Mouse (Mus musculus) embryo, embryonic 11 days (tissue): ENCODE results near the gene Atp9a.

Source experiments
- DNase-seq: peaks from one replicate; pipeline ENCODE4 v3.0.0-alpha.2; 2015

The Atp9a gene

GRCm38 (mm10) chr2:168737878-168738277, 4.3 kb downstream of the Atp9a start:
- DNase-seq, result no peak

- no peak for DNase-seq
Measured at GRCm38 (mm10) chr2:168734023-168734422, 8.2 kb downstream of the Atp9a start.

- no peak for DNase-seq
Measured at GRCm38 (mm10) chr2:168731258-168731657, 11.0 kb downstream of the Atp9a start.

GRCm38 (mm10) chr2:168729736-168730135, 12.5 kb downstream of the Atp9a start:
- DNase-seq, result no peak

GRCm38 (mm10) chr2:168728045-168728444, 14.2 kb downstream of the Atp9a start:
- DNase-seq, result no peak

- peak; percentile 88 for DNase-seq
Measured at GRCm38 (mm10) chr2:168726007-168726406, 16.2 kb downstream of the Atp9a start.

- DNase-seq, result no peak
Measured at GRCm38 (mm10) chr2:168721313-168721712, 20.9 kb downstream of the Atp9a start.

GRCm38 (mm10) chr2:168719742-168720141, 22.5 kb downstream of the Atp9a start:
- no peak for DNase-seq

- DNase-seq, result no peak
Measured at GRCm38 (mm10) chr2:168718735-168719134, 23.5 kb downstream of the Atp9a start.

GRCm38 (mm10) chr2:168718267-168718666, 23.9 kb downstream of the Atp9a start:
- DNase-seq, result no peak

GRCm38 (mm10) chr2:168712199-168713176, 29.7 kb downstream of the Atp9a start:
- DNase-seq, result no peak

- no peak for DNase-seq
Measured at GRCm38 (mm10) chr2:168710979-168711378, 31.2 kb downstream of the Atp9a start.

- no peak for DNase-seq
Measured at GRCm38 (mm10) chr2:168707766-168708165, 34.4 kb downstream of the Atp9a start.

GRCm38 (mm10) chr2:168702266-168702665, 39.9 kb downstream of the Atp9a start:
- no peak for DNase-seq

GRCm38 (mm10) chr2:168695027-168695403, 47.2 kb downstream of the Atp9a start:
- DNase-seq, result no peak

- DNase-seq, result peak; percentile 88
Measured at GRCm38 (mm10) chr2:168694379-168695026, 47.7 kb downstream of the Atp9a start.

GRCm38 (mm10) chr2:168691774-168692173, 50.4 kb downstream of the Atp9a start:
- peak; percentile 82 for DNase-seq

GRCm38 (mm10) chr2:168687326-168687725, 54.9 kb downstream of the Atp9a start:
- DNase-seq, result no peak

- no peak for DNase-seq
Measured at GRCm38 (mm10) chr2:168685909-168686308, 56.3 kb downstream of the Atp9a start.

GRCm38 (mm10) chr2:168684695-168685094, 57.5 kb downstream of the Atp9a start:
- no peak for DNase-seq

GRCm38 (mm10) chr2:168683520-168684150, 58.6 kb downstream of the Atp9a start:
- DNase-seq, result no peak

GRCm38 (mm10) chr2:168682721-168683120, 59.5 kb downstream of the Atp9a start:
- DNase-seq, result no peak

GRCm38 (mm10) chr2:168681531-168681930, 60.7 kb downstream of the Atp9a start:
- no peak for DNase-seq
